Mouse (Mus musculus): ENCODE results near the gene Nol4l. TPM values are rescaled to one million over a fixed set of nuclear protein-coding genes. Genes with fewer than 3 reads are reported as not detected.

Nol4l gene
- polyA plus RNA-seq, 2 experiments from 2014 or later = 2.7 to 3.5 TPM

DNA sequence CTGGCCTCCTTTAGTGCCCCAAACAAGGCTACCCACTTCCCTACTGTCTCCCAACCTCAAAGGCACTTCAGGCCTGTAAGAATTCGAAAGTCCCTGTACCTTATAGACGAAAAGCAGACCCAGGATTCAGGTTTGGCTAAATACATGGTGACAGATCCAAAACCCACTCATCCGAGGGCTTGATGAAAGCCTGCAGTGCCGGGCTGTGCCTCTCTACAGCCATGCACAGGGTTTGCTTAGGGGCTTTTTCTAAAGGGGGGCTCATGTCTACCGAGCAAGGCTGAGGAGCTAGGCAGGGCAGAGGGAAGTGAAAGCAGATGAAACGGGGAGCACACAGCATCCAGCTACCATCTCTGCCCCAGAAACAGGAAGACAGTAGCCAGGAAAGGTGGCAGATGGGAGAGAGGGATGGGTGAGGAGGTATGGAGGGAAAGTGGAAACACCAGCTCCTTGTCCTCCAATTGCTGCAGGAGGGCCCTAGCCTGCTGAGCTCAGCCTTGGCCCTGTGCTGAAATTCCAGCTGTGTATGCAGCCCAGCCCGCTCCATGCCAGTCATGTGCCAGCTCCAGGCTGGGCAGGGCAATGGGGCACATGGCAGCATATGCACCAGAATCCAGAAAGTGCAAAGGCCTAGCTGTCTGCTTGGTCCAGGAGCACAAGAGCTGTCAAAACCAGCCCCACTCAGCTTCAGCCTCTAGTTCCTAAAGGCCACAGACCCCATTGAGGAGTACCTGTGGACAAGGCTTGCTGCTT lies 48.5 kb downstream of the Nol4l start:
- no peak for ATAC-seq

DNA sequence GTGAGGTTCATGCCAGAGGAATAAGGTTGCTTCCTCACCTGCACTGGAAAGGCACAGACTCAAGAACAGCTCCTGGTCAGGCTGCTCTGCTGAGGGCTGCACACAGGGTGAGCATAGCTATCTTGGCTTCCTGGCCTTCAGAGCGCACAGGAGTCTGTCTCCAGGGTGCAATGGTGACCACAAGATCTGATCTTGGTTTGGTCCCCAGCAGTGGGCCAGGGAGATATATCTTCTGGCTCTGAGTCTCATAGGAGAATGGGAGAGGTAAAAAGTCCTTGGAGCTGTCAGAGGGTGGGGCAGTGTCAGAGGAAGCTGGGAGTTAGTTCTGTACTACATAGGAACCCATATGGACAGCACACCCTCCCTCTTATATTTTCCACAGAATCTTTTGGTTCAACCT lies 50.3 kb downstream of the Nol4l start:
- no peak for ATAC-seq

- ATAC-seq = peak; percentile 61
Measured at GRCm38 (mm10) chr2:153478583-153478982, 51.2 kb downstream of the Nol4l start.

- ATAC-seq = no peak
Measured at GRCm38 (mm10) chr2:153475114-153476112, 54.4 kb downstream of the Nol4l start.

GRCm38 (mm10) chr2:153470983-153471382 lies 58.8 kb downstream of the Nol4l start:
- no peak for ATAC-seq

- no peak for ATAC-seq
Measured at GRCm38 (mm10) chr2:153469764-153470163, 60.0 kb downstream of the Nol4l start.

DNA sequence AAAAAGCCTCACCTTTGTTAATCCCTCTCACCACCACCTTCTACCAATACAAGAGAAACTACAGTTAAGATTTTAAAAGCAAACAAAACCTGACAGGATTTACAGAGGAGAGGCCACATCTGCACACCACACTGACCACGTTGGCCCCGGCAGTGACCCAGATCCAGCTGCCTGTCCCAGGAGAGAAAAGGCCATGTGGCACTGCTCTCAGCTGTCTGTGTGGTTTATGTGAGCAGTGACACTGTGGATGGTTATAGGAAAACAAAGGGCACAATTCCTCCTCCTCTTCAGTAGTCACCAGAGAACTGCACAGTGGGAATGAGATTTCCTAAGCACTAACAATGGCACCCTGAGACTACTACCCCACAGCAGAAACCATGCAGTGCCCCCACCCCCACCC lies 60.5 kb downstream of the Nol4l start:
- ATAC-seq = no peak

DNA sequence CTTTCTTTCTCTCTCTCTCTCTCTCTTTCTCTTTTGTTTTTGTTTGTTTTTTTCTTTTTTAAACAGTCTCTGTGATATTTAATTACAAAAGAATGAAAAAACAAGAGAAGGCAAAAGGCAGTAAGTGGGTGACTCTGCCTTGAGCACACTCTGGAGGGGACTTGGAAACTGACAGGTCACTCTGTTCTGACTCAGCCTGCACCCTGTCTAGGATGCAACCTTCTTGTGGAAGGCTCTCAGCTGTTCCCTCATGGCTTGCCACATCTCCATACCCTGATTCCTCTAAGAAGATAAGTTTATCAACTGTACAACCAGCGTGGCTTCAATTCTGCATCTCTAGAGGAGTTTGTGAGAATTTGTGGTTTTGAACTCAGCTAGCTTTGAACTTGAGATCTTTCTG lies 62.4 kb downstream of the Nol4l start:
- ATAC-seq = no peak

DNA sequence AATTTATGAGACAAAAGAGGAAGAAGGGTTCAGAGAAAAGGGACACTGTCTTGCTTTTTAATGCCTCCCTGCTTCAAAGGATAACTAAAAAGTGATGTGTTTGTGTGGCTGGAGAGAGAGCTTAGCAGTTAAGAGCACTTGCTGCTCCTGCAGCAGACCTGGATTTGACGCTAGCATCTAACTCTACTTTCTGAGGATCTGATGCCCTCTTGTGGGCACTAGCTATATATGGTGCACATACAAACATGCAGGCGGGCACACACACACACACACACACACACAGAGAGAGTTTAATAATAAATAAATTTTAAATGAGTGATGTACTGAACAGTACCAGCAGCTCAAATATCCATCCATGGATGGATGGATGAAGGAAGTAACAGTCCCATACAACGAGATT lies 66.5 kb downstream of the Nol4l start:
- ATAC-seq = no peak

- ATAC-seq = no peak
Measured at GRCm38 (mm10) chr2:153458022-153458441, 71.7 kb downstream of the Nol4l start.

GRCm38 (mm10) chr2:153457467-153457866 lies 72.3 kb downstream of the Nol4l start:
- no peak for ATAC-seq

- ATAC-seq = no peak
Measured at GRCm38 (mm10) chr2:153454841-153455506, 74.8 kb downstream of the Nol4l start.

DNA sequence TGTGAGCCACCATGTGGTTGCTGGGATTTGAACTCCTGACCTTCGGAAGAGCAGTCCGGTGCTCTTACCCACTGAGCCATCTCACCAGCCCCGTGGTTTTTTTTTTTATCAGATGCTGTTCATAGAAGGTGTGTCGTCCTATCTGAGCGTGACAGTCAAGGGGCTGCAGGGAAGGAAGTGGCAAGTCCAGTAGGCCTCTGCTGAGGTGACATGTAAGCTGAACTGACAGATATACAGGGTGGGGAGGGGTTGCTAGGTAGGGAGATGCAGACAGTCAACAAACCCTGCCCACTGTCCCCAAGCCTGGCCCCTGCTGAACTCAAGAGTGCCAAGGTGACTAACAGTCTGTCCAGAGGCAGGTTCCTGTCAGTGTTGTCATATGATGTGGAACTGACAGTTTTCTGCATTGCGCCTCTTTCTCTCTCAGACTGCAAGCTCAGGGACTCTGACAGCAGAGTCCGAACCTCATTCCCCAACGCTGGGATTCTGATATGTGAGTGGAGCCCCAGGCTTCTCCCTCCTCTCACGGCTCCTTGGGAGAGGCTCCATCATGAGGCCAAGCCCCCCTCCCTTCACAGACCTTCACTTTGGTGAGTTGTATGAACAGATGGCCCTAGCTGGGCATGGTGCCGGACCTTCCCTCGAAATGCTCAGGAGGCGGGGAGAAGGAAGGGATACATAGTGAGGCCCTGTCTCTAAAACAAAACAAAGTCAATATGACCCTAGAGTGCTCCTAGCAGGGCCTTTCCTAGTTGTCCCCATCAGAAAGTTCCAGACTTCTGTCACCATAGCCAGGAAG lies 75.6 kb downstream of the Nol4l start:
- ATAC-seq = no peak

- ATAC-seq = no peak
Measured at GRCm38 (mm10) chr2:153448519-153448918, 81.3 kb downstream of the Nol4l start.

- no peak for ATAC-seq
Measured at GRCm38 (mm10) chr2:153447719-153448118, 82.1 kb downstream of the Nol4l start.

- no peak for ATAC-seq
Measured at GRCm38 (mm10) chr2:153446476-153446875, 83.3 kb downstream of the Nol4l start.

GRCm38 (mm10) chr2:153446017-153446408 lies 83.8 kb downstream of the Nol4l start:
- peak; percentile 60 for ATAC-seq

- no peak for ATAC-seq
Measured at GRCm38 (mm10) chr2:153445137-153446016, 84.4 kb downstream of the Nol4l start.

- peak; percentile 43 for ATAC-seq
Measured at GRCm38 (mm10) chr2:153444254-153445136, 85.3 kb downstream of the Nol4l start.
